Mouse (Mus musculus): ENCODE data around the gene Zdhhc18. TPM values are rescaled to one million over a fixed set of nuclear protein-coding genes. Genes with fewer than 3 reads are reported as not detected.
A peak's percentile ranks its signal among the peaks of the same experiment; 100 is the strongest.

Zdhhc18 gene
- 4.5 and 6.2 TPM in 2 replicates for polyA plus RNA-seq (2016; fragmentation: Nextera tagmentation; extraction: Ambion mirVana)

DNA sequence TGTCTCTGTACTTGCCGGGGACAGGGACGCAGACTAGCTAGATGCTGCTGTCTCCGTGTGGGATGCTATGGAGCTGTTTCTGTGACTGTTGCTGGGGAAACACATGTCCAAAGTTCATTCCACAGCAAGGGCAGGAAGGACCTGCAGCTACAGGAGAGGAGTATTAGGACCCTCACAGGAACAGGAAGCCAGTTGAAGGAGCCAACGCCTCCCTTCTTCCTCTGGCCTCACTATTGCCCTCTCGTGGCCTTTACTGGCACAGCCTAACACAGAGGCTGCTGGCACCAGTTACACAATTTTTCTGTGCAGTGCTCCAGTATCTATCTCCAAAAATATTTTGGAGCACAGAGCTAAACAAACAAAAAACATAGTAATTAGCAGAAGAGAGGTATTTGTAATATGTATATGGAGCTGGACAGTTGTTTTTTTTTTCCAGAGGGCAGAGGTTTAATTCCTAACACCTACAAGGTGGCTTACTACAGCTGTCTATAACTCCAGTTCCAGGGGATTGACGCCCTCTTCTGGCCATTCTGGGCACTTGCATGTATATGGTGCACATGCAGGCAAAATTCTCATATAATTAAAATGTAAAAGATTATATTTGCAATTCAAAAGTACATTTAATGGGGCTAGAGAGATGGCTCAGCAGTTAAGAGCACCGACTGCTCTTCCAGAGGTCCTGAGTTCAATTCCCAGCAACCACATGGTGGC, at the start of gene Zdhhc18:
Zdhhc18 (minus strand) TSS at position 166 of the 711 bp plus-strand sequence.
- Histone ChIP-seq H3K36me3 (no peaks in the 10 kb centered on the region), H3K9me3 (no peaks in the 10 kb centered on the region), H3K4me2 (replicated peaks) (peak within 1 kb of the TSS; percentile 40), H3K4me1 (no peaks in the 10 kb centered on the region), H3K9ac (no peak within 1 kb of the TSS), H3K4me3 (peak within 1 kb of the TSS; percentile 22; the same call in 1 of the 2 replicates), H3K27me3 (no peaks in the 10 kb centered on the region), H3K27ac (no peak within 1 kb of the TSS)
- ATAC-seq (ENCODE audit: insufficient number of reproducible peaks, insufficient read depth, low FRiP score, low TSS enrichment), result no peak
- WGBS, result 38% methylated on average over 7 of the region's 7 CpGs

- Histone ChIP-seq H3K9ac (no peak overlapping the region), H3K4me2 (replicated peaks) (no peak overlapping the region), H3K27me3 (no peaks in the 10 kb centered on the region), H3K36me3 (peaks cover 74% of the 10 kb centered on the region), H3K27ac (no peak overlapping the region), H3K9me3 (no peaks in the 10 kb centered on the region), H3K4me3 (no peak overlapping the region), H3K4me1 (peaks cover 9% of the 10 kb centered on the region; the same call in 1 of the 2 replicates)
- ATAC-seq (ENCODE audit: insufficient number of reproducible peaks, insufficient read depth, low FRiP score, low TSS enrichment), result no peak
- WGBS, result 76% methylated on average over 3 of the region's 3 CpGs
Observed at GRCm38 (mm10) chr4:133695363-133695762, 45.4 kb upstream of the Zdhhc18 start.

DNA sequence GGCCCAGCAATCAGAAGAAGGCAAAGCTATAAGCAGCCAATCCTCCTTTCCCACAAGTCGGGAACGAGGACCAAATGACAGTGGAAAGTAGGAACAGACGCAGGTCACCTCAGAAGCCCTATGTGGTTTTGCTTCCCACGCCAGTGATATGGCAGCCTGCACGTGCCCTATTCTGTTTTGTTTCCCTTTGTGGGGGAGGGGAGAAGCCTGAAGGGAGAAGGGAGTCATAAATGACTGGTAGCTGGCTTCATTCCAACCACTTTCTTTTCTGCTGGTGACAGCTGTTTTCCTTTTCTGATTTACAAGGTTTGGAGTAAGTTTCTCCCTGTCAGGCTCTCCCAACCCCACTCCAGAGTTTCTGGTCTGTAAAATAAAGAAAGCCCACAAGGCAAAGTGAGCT, 40.3 kb upstream of the Zdhhc18 start:
- no peak overlapping the region for H3K4me3 ChIP-seq
- H3K27me3 ChIP-seq, result no peaks in the 10 kb centered on the region
- peaks cover 9% of the 10 kb centered on the region; the same call in 1 of the 2 replicates for H3K4me1 ChIP-seq
- H3K9ac ChIP-seq, result no peak overlapping the region
- H3K9me3 ChIP-seq, result no peaks in the 10 kb centered on the region
- H3K27ac ChIP-seq, result peak overlapping the region; percentile 23; the same call in 1 of the 2 replicates
- WGBS, result 33% methylated on average over 5 of the region's 5 CpGs
- no peak overlapping the region for H3K4me2 ChIP-seq (replicated peaks)
- H3K36me3 ChIP-seq, result peaks cover 100% of the 10 kb centered on the region
- ATAC-seq (ENCODE audit: insufficient number of reproducible peaks, insufficient read depth, low FRiP score, low TSS enrichment), result no peak

DNA sequence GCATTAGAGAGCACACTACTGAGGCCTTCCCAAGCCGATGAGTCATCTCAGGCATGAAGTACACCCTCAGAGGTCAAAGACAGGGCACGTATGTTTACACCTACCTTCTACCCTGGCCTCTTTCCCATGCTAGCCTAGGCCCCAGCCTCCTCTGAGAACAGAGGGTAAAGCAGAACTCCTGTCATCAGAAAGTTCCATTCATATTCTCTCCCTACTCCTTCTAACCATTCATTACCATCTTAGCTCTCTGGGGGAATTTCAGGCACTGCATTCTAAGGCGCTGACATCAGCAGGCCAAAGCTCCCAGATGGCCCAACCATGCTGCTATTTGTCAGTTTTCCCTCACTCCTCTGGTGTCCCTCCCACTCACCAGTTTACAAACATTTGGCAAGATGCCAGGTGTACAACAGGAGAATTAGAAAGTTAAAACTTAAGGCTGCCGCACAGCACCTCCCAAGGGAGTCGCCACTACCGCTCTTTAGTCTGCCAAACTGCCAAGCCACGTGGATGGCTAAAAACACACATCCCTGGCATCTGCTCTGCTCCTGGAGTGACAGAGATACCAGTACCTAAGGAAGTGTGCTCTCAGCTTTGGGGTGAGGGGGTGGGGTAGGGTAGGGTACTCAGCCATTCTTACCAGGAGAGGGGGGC, 38.6 kb upstream of the Zdhhc18 start:
- no peak overlapping the region for H3K27ac ChIP-seq
- no peaks in the 10 kb centered on the region for H3K27me3 ChIP-seq
- 77% methylated on average over 7 of the region's 7 CpGs for WGBS
- no peak overlapping the region for H3K4me3 ChIP-seq
- no peak overlapping the region for H3K9ac ChIP-seq
- peaks cover 9% of the 10 kb centered on the region; the same call in 1 of the 2 replicates for H3K4me1 ChIP-seq
- peaks cover 100% of the 10 kb centered on the region for H3K36me3 ChIP-seq
- no peaks in the 10 kb centered on the region for H3K9me3 ChIP-seq
- ATAC-seq (ENCODE audit: insufficient number of reproducible peaks, insufficient read depth, low FRiP score, low TSS enrichment), result no peak
- no peak overlapping the region for H3K4me2 ChIP-seq (replicated peaks)

DNA sequence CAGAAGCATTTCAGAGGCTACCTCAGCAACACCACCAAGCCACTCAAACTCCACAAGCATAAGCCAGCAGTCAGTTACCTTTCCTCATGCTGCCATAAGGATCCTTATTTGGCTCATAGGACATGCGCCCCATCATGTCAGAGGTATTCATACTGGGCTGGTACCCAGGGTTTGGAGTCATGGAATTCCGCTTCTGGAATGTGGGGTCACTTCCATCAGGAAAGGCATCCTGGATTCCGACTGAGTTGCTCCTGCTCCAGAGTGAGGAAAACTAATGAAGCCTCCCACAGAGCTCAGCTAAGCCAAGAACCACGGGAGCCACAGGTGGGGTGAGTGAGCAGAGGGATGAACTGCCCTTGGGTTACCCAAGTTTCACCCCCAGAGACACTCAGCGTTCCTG, 37.2 kb upstream of the Zdhhc18 start:
- 90% methylated on average over 5 of the region's 5 CpGs for WGBS

DNA sequence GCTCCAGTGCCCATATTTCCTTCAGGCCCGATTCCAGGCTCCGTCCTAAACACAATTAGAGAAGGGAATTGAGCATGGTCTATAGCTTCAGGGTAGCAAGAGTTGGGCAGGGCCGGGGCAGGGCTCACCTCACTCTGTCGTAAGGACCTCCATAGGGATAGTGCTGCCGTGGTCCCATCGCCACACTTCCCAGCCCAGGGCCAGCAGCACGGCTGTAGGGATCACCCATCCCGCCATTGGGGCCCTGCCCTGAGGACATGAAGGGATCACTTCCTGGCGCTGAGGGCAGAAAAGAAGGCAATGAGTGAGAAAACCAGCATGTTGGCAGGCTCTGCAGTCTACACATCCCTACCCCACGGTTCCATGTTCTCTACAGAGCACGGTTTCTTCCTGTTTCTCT, 36.6 kb upstream of the Zdhhc18 start:
- no peaks in the 10 kb centered on the region for H3K9me3 ChIP-seq
- no peak overlapping the region for H3K4me3 ChIP-seq
- no peak for ATAC-seq (ENCODE audit: insufficient number of reproducible peaks, insufficient read depth, low FRiP score, low TSS enrichment)
- H3K27me3 ChIP-seq, result no peaks in the 10 kb centered on the region
- no peak overlapping the region for H3K9ac ChIP-seq
- WGBS, result 90% methylated on average over 11 of the region's 11 CpGs
- no peak overlapping the region for H3K27ac ChIP-seq
- H3K4me2 ChIP-seq (replicated peaks), result no peak overlapping the region
- peaks cover 97% of the 10 kb centered on the region for H3K36me3 ChIP-seq
- peaks cover 9% of the 10 kb centered on the region; the same call in 1 of the 2 replicates for H3K4me1 ChIP-seq

More for the DNA sequence above, 37.2 kb upstream of the Zdhhc18 start:
- Histone ChIP-seq H3K4me1 (peaks cover 9% of the 10 kb centered on the region; the same call in 1 of the 2 replicates), H3K27me3 (no peaks in the 10 kb centered on the region), H3K27ac (no peak overlapping the region), H3K9me3 (no peaks in the 10 kb centered on the region), H3K4me3 (no peak overlapping the region), H3K36me3 (peaks cover 97% of the 10 kb centered on the region), H3K4me2 (replicated peaks) (no peak overlapping the region), H3K9ac (no peak overlapping the region)
- no peak for ATAC-seq (ENCODE audit: insufficient number of reproducible peaks, insufficient read depth, low FRiP score, low TSS enrichment)

DNA sequence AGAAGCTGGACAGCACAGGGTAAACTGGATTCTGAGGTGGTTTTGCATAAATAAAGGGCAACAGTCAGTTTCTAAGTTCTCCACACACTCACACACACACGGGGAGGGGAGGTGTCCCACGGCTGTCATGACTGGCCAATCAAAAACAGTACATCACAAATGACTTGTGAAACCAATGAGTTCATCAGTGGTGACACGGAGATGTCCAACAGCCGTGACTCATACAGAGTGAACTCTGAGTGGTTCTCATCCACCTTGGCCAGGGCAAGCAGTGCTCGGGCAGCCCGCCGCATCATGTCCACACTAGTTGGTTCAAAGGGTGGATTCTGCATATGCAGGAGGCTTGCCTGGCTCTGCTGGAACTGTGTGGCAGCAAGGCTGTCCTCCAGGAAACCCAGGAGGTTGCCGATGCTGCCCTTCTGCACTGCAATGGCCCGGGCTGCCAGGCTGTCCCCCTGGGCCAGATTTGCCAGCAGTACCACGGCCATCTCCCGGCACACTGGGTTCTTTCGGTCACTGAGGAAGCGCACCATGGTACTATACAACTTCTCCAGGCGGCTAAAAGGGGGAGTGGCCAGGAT, 30.3 kb upstream of the Zdhhc18 start:
- H3K27me3 ChIP-seq, result no peaks in the 10 kb centered on the region
- no peak overlapping the region for H3K4me3 ChIP-seq
- peaks cover 21% of the 10 kb centered on the region for H3K4me1 ChIP-seq
- H3K4me2 ChIP-seq (replicated peaks), result no peak overlapping the region
- whole genome bisulfite sequencing, result 87% methylated on average over 14 of the region's 14 CpGs
- H3K9ac ChIP-seq, result no peak overlapping the region
- no peak for ATAC-seq (ENCODE audit: insufficient number of reproducible peaks, insufficient read depth, low FRiP score, low TSS enrichment)
- H3K9me3 ChIP-seq, result no peaks in the 10 kb centered on the region
- H3K36me3 ChIP-seq, result peaks cover 63% of the 10 kb centered on the region
- H3K27ac ChIP-seq, result no peak overlapping the region

- WGBS, result 82% methylated on average over 7 of the region's 7 CpGs
- Histone ChIP-seq H3K9me3 (no peaks in the 10 kb centered on the region), H3K4me2 (replicated peaks) (no peak overlapping the region), H3K4me3 (no peak overlapping the region), H3K36me3 (peaks cover 56% of the 10 kb centered on the region), H3K4me1 (peaks cover 23% of the 10 kb centered on the region), H3K9ac (no peak overlapping the region), H3K27me3 (no peaks in the 10 kb centered on the region), H3K27ac (no peak overlapping the region)
- ATAC-seq (ENCODE audit: insufficient number of reproducible peaks, insufficient read depth, low FRiP score, low TSS enrichment), result no peak
Observed at GRCm38 (mm10) chr4:133679629-133680028, 29.7 kb upstream of the Zdhhc18 start.

DNA sequence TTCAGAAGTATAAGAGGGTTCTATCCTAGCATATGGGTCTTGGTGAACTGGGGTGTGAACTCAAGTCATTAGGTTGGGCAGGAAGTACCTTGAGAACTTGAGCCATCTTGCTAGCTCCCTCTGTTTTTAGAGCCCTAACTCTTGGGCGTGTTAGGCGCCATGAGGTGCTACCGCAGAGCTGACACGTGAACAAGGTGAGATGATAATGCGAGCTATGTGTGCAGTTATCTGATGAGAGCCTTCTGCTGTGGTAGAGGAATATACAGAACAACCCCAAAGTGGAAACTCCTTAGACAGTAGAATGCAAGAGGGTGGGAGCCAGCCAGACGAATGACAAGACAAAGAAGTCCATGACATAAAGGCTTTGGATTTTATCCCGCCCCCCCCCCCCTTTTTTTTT, 27.3 kb upstream of the Zdhhc18 start:
- Histone ChIP-seq H3K4me1 (peaks cover 37% of the 10 kb centered on the region), H3K9me3 (no peaks in the 10 kb centered on the region), H3K27ac (no peak overlapping the region), H3K27me3 (no peaks in the 10 kb centered on the region), H3K4me2 (replicated peaks) (no peak overlapping the region), H3K9ac (no peak overlapping the region), H3K36me3 (peaks cover 35% of the 10 kb centered on the region), H3K4me3 (no peak overlapping the region)
- 80% methylated on average over 7 of the region's 7 CpGs for WGBS
- no peak for ATAC-seq (ENCODE audit: insufficient number of reproducible peaks, insufficient read depth, low FRiP score, low TSS enrichment)

DNA sequence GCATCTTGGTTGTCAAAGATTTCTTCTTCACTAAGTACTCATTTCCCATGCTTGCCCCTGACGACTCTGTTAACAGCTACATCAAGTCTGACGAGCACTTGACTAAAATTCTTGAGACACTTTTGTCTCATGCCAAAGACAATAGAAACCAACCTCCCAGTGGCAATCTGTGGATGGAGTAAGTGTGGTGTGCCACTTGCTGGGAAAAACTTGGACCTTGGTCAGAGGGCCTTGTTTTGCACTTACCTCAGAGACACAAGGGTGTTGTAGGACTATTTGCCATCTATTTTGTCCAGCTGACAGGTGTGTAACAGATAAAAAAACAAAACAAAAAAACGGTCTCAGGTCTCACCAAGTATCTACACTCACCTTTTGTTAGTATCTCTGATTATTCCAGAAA, 26.2 kb upstream of the Zdhhc18 start:
- peak overlapping the region; percentile 15; the same call in 1 of the 2 replicates for H3K4me2 ChIP-seq (replicated peaks)
- no peaks in the 10 kb centered on the region for H3K9me3 ChIP-seq
- no peak overlapping the region for H3K9ac ChIP-seq
- no peak for ATAC-seq (ENCODE audit: insufficient number of reproducible peaks, insufficient read depth, low FRiP score, low TSS enrichment)
- H3K36me3 ChIP-seq, result peaks cover 24% of the 10 kb centered on the region
- 37% methylated on average over 3 of the region's 3 CpGs for WGBS
- peak overlapping the region; percentile 74 for H3K27ac ChIP-seq
- H3K4me1 ChIP-seq, result peaks cover 37% of the 10 kb centered on the region
- no peak overlapping the region for H3K4me3 ChIP-seq
- H3K27me3 ChIP-seq, result no peaks in the 10 kb centered on the region

GRCm38 (mm10) chr4:133675594-133676016, 25.7 kb upstream of the Zdhhc18 start:
- Histone ChIP-seq H3K27me3 (no peaks in the 10 kb centered on the region), H3K4me1 (peaks cover 41% of the 10 kb centered on the region), H3K4me3 (no peak overlapping the region), H3K27ac (peak overlapping the region; percentile 74), H3K9me3 (no peaks in the 10 kb centered on the region), H3K36me3 (peaks cover 18% of the 10 kb centered on the region), H3K4me2 (replicated peaks) (peak overlapping the region; percentile 15; the same call in 1 of the 2 replicates), H3K9ac (no peak overlapping the region)
- peak; percentile 19; the same call in 1 of the 2 replicates for ATAC-seq (ENCODE audit: insufficient number of reproducible peaks, insufficient read depth, low FRiP score, low TSS enrichment)
- 2% methylated on average over 5 of the region's 5 CpGs for WGBS
